Comparison of ENCODE assay signal across 22 mouse cellular contexts in genomic region chr15:80045749-80046148, GRCm38 (mm10). TPM values are rescaled to one million over a fixed set of nuclear protein-coding genes. Genes with fewer than 3 reads are reported as not detected.
DNase-seq lines count a peak whose midpoint lies in the region; ATAC-seq and TF ChIP-seq lines count a peak whose summit lies in the region.
"Had no signal": no experiment of that assay in that cellular context is flagged by ENCODE, and none has a peak within 500 bp of the region (broad histone marks: within the 10 kb centered on the region; RNA-seq: fewer than 3 reads in every experiment).

No protein-coding gene starts in this region.

- peak; percentile 42 for TF ChIP-seq CTCF in hindbrain, postnatal 0 days (IDR thresholded peaks at IDR 0.05; ENCODE audit: low read depth)
- peak; percentile 30 for TF ChIP-seq CTCF in lung, embryonic 14.5 days (IDR thresholded peaks at IDR 0.05; ENCODE audit: low read depth)
- no peak; the same call in 1 of the 2 replicates for TF ChIP-seq CTCF in lung, postnatal 0 days (IDR thresholded peaks at IDR 0.05)

- no peak overlapping the region for H3K4me3 ChIP-seq in hindbrain, postnatal 0 days (ENCODE audit: low read length)
- H3K4me3 ChIP-seq in hindbrain, embryonic 14.5 days (replicated peaks; ENCODE audit: low read length): no peak overlapping the region
- no peak overlapping the region for H3K4me3 ChIP-seq in lung, embryonic 14.5 days (ENCODE audit: low read depth, low read length)
- no peak overlapping the region for H3K4me3 ChIP-seq in lung, postnatal 0 days (ENCODE audit: low read depth, low read length)
- H3K4me3 ChIP-seq: hindbrain, embryonic 12.5 days had no signal

- no peaks in the 10 kb centered on the region for H3K36me3 ChIP-seq in hindbrain, postnatal 0 days (ENCODE audit: insufficient read depth, low read length)
- H3K36me3 ChIP-seq in hindbrain, embryonic 14.5 days (replicated peaks; ENCODE audit: control insufficient read depth, insufficient read depth): no peaks in the 10 kb centered on the region
- H3K36me3 ChIP-seq in lung, embryonic 14.5 days (ENCODE audit: insufficient read depth): no peaks in the 10 kb centered on the region
- no peaks in the 10 kb centered on the region for H3K36me3 ChIP-seq in lung, postnatal 0 days (ENCODE audit: insufficient read depth, low read length)
- no peaks in the 10 kb centered on the region for H3K36me3 ChIP-seq in splenic B cell, adult 2 months (ENCODE audit: control insufficient read depth, insufficient read depth, low read length, poor library complexity, severe bottlenecking)
- H3K36me3 ChIP-seq: hindbrain, embryonic 12.5 days had no signal

- no peak for ATAC-seq in hindbrain, postnatal 0 days
- no peak for ATAC-seq in hindbrain, embryonic 14.5 days (ENCODE audit: low FRiP score)
- ATAC-seq in lung, embryonic 14.5 days (ENCODE audit: insufficient read depth): no peak
- no peak for ATAC-seq in lung, postnatal 0 days
- ATAC-seq: forebrain, embryonic 14.5 days had no signal

- WGBS in hindbrain, postnatal 0 days: 100% methylated on average over 2 of the region's 2 CpGs
- 98% methylated on average over 2 of the region's 2 CpGs for WGBS in hindbrain, embryonic 14.5 days
- WGBS in lung, embryonic 14.5 days: 94% methylated on average over 2 of the region's 2 CpGs
- 98% methylated on average over 2 of the region's 2 CpGs for WGBS in lung, postnatal 0 days

- DNase-seq in hindbrain, postnatal 0 days (ENCODE audit: low spot score): no peak
- DNase-seq in hindbrain, embryonic 14.5 days (ENCODE audit: low spot score): no peak
- no peak for DNase-seq in lung, embryonic 14.5 days
- no peak for DNase-seq in lung, postnatal 0 days (ENCODE audit: low spot score)
- DNase-seq in NIH3T3 (ENCODE audit: low read depth): peak; percentile 30
- peak; percentile 25 for DNase-seq in splenic B cell, adult 2 months (ENCODE audit: low read depth, low spot score)
- DNase-seq in frontal cortex, postnatal 10 days (ENCODE audit: low spot score in 2 of 2): no peak
- DNase-seq: adrenal gland, postnatal 36 days; B cell, adult 2 months; cerebellum, adult 9-10 months; gastrocnemius, postnatal 25 days; kidney, adult 2 months; kidney, postnatal 14 days; lung, postnatal 14 days; right cerebral cortex, postnatal 4 days; thymus, adult 2 months; thymus, postnatal 4 days had no signal

- no peak overlapping the region for H3K27ac ChIP-seq in hindbrain, postnatal 0 days
- H3K27ac ChIP-seq in hindbrain, embryonic 14.5 days: no peak overlapping the region
- no peak overlapping the region for H3K27ac ChIP-seq in lung, embryonic 14.5 days (ENCODE audit: low read depth)
- H3K27ac ChIP-seq in lung, postnatal 0 days (ENCODE audit: low read length): no peak overlapping the region
- H3K27ac ChIP-seq: hindbrain, embryonic 12.5 days had no signal

- H3K4me2 ChIP-seq in hindbrain, postnatal 0 days (ENCODE audit: low read depth, low read length): no peak overlapping the region
- no peak overlapping the region for H3K4me2 ChIP-seq in hindbrain, embryonic 14.5 days (replicated peaks)
- H3K4me2 ChIP-seq in lung, embryonic 14.5 days: no peak overlapping the region
- H3K4me2 ChIP-seq in lung, postnatal 0 days (replicated peaks; ENCODE audit: low read depth, low read length): no peak overlapping the region
- H3K4me2 ChIP-seq: hindbrain, embryonic 12.5 days; midbrain, embryonic 11.5 days had no signal

- H3K27me3 ChIP-seq in hindbrain, postnatal 0 days (ENCODE audit: insufficient read depth, low read length): no peaks in the 10 kb centered on the region
- no peaks in the 10 kb centered on the region for H3K27me3 ChIP-seq in hindbrain, embryonic 14.5 days (ENCODE audit: control insufficient read depth, insufficient read depth, low read length)
- H3K27me3 ChIP-seq in lung, embryonic 14.5 days (ENCODE audit: insufficient read depth, low read length): no peaks in the 10 kb centered on the region
- no peaks in the 10 kb centered on the region for H3K27me3 ChIP-seq in lung, postnatal 0 days (replicated peaks; ENCODE audit: insufficient read depth, low read length)
- H3K27me3 ChIP-seq in splenic B cell, adult 2 months (ENCODE audit: control insufficient read depth, insufficient read depth, low read length, poor library complexity, severe bottlenecking): no peaks in the 10 kb centered on the region
- H3K27me3 ChIP-seq: hindbrain, embryonic 12.5 days had no signal

- no peak overlapping the region for H3K9ac ChIP-seq in hindbrain, postnatal 0 days (replicated peaks; ENCODE audit: low read length)
- H3K9ac ChIP-seq in hindbrain, embryonic 14.5 days: no peak overlapping the region
- no peak overlapping the region for H3K9ac ChIP-seq in lung, embryonic 14.5 days
- no peak overlapping the region for H3K9ac ChIP-seq in lung, postnatal 0 days (replicated peaks; ENCODE audit: low read depth)
- H3K9ac ChIP-seq: hindbrain, embryonic 12.5 days had no signal

- no peak for TF ChIP-seq EP300 in lung, postnatal 0 days (IDR thresholded peaks at IDR 0.05)

- no peaks in the 10 kb centered on the region for H3K4me1 ChIP-seq in hindbrain, postnatal 0 days (ENCODE audit: insufficient read depth, low read length)
- H3K4me1 ChIP-seq in hindbrain, embryonic 14.5 days (replicated peaks; ENCODE audit: control insufficient read depth, insufficient read depth, low read length): no peaks in the 10 kb centered on the region
- H3K4me1 ChIP-seq in lung, embryonic 14.5 days (ENCODE audit: insufficient read depth): no peaks in the 10 kb centered on the region
- no peaks in the 10 kb centered on the region for H3K4me1 ChIP-seq in lung, postnatal 0 days (ENCODE audit: insufficient read depth, low read depth, low read length)
- H3K4me1 ChIP-seq: hindbrain, embryonic 12.5 days had no signal

- H3K9me3 ChIP-seq in hindbrain, postnatal 0 days (ENCODE audit: low read length): no peaks in the 10 kb centered on the region
- no peaks in the 10 kb centered on the region for H3K9me3 ChIP-seq in hindbrain, embryonic 14.5 days (ENCODE audit: control insufficient read depth, low read length)
- H3K9me3 ChIP-seq in lung, embryonic 14.5 days (ENCODE audit: low read depth, low read length): peaks cover 3% of the 10 kb centered on the region; the same call in 1 of the 2 replicates
- no peaks in the 10 kb centered on the region for H3K9me3 ChIP-seq in lung, postnatal 0 days (ENCODE audit: low read length)

RNA-seq across cellular contexts. Expression of gene Pdgfb, which starts 31.0 kb away (rescaled TPM):
- total RNA-seq in hindbrain, postnatal 0 days (2014; rRNA removed): 31.0 and 33.4 TPM in 2 replicates
- 8.3 and 9.5 TPM in 2 replicates for polyA plus RNA-seq in hindbrain, postnatal 0 days (2015; fragmentation: Nextera tagmentation; extraction: Ambion mirVana)
- 7.3 and 7.5 TPM in 2 replicates for polyA plus RNA-seq in hindbrain, embryonic 14.5 days (2014; fragmentation: Nextera tagmentation; extraction: Ambion mirVana)
- polyA plus RNA-seq in lung, embryonic 14.5 days (2014; fragmentation: Nextera tagmentation; extraction: Ambion mirVana): 11.6 and 13.0 TPM in 2 replicates
- 10.5 and 14.2 TPM in 2 replicates for polyA plus RNA-seq in lung, postnatal 0 days (2015; fragmentation: Nextera tagmentation; extraction: Ambion mirVana)
- total RNA-seq: megakaryocyte progenitor cell, adult 5-6 weeks had no signal

RNA-seq across cellular contexts. Expression of gene Syngr1, which starts 45.4 kb away (rescaled TPM):
- total RNA-seq in hindbrain, postnatal 0 days (2014; rRNA removed): 155 and 157 TPM in 2 replicates
- polyA plus RNA-seq in hindbrain, postnatal 0 days (2015; fragmentation: Nextera tagmentation; extraction: Ambion mirVana): 73.4 and 78.6 TPM in 2 replicates
- 37.0 and 38.7 TPM in 2 replicates for polyA plus RNA-seq in hindbrain, embryonic 14.5 days (2014; fragmentation: Nextera tagmentation; extraction: Ambion mirVana)
- 14.7 and 14.9 TPM in 2 replicates for polyA plus RNA-seq in lung, embryonic 14.5 days (2014; fragmentation: Nextera tagmentation; extraction: Ambion mirVana)
- 34.4 and 35.3 TPM in 2 replicates for polyA plus RNA-seq in lung, postnatal 0 days (2015; fragmentation: Nextera tagmentation; extraction: Ambion mirVana)
- total RNA-seq: monocyte, adult 5-6 weeks had no signal

RNA-seq across cellular contexts. Expression of gene Rpl3, which starts 45.9 kb away (rescaled TPM):
- 599 and 600 TPM in 2 replicates for total RNA-seq in hindbrain, postnatal 0 days (2014; rRNA removed)
- 527 and 544 TPM in 2 replicates for polyA plus RNA-seq in hindbrain, postnatal 0 days (2015; fragmentation: Nextera tagmentation; extraction: Ambion mirVana)
- 685 and 734 TPM in 2 replicates for polyA plus RNA-seq in hindbrain, embryonic 14.5 days (2014; fragmentation: Nextera tagmentation; extraction: Ambion mirVana)
- 1,315 and 1,365 TPM in 2 replicates for polyA plus RNA-seq in lung, embryonic 14.5 days (2014; fragmentation: Nextera tagmentation; extraction: Ambion mirVana)
- 554 and 577 TPM in 2 replicates for polyA plus RNA-seq in lung, postnatal 0 days (2015; fragmentation: Nextera tagmentation; extraction: Ambion mirVana)

Comparison
In these comparisons a context has a peak if more than half of its experiments do, and no peak if none do; other contexts are left out.
1. DNase-seq: peak in NIH3T3 (single experiment) and splenic B cell, adult 2 months (single experiment); none in hindbrain, postnatal 0 days (single experiment), hindbrain, embryonic 14.5 days (single experiment), lung, embryonic 14.5 days (single experiment), lung, postnatal 0 days (single experiment) and frontal cortex, postnatal 10 days (0 of 2).